Mouse (Mus musculus) testis, adult 2 months (tissue): ENCODE data around the gene Tmem209. TPM values are rescaled to one million over a fixed set of nuclear protein-coding genes. Genes with fewer than 3 reads are reported as not detected.

Experiments
- H3K27ac ChIP-seq: fragments of 200-500 bp; 2 replicates; pipeline ENCODE4 v1.5.1; 2012; ENCODE audit warnings: low read depth, low read length; ENCODE audit not compliant: control insufficient read depth, insufficient read depth
- H3K27me3 ChIP-seq: fragments of 200-500 bp; 2 replicates; pipeline ENCODE4 v1.6.1; 2012; ENCODE audit warnings: mild to moderate bottlenecking, low read length, moderate library complexity; ENCODE audit not compliant: control insufficient read depth, insufficient read depth
- H3K36me3 ChIP-seq: fragments of 200-500 bp; 2 replicates; pipeline ENCODE4 v1.6.1; 2012; ENCODE audit warnings: mild to moderate bottlenecking, low read length; ENCODE audit not compliant: control insufficient read depth, insufficient read depth
- H3K4me1 ChIP-seq: fragments of 200-500 bp; 2 replicates; pipeline ENCODE4 v1.6.1; 2012; ENCODE audit warnings: low read length; ENCODE audit not compliant: control insufficient read depth, insufficient read depth
- H3K4me3 ChIP-seq: fragments of 200-500 bp; 2 replicates; pipeline ENCODE4 v1.5.1; 2012; ENCODE audit warnings: low read depth, mild to moderate bottlenecking, low read length, moderate library complexity, mixed read lengths; ENCODE audit not compliant: control insufficient read depth
- CTCF ChIP-seq: fragments of 200-500 bp; IDR thresholded peaks from 2 replicates; pipeline ENCODE4 v1.5.1; 2012; ENCODE audit warnings: low read depth, mild to moderate bottlenecking, inconsistent platforms, low read length, moderate library complexity; ENCODE audit not compliant: control insufficient read depth, insufficient read depth, insufficient replicate concordance
- POLR2A ChIP-seq: fragments of 200-500 bp; IDR thresholded peaks from 2 replicates; pipeline ENCODE4 v1.6.1; 2012; ENCODE audit warnings: low read depth, mild to moderate bottlenecking, inconsistent platforms, low read length, moderate library complexity; ENCODE audit not compliant: control insufficient read depth
- polyA plus RNA-seq: library from polyadenylated mRNA; depleted of rRNA; stranded (reverse); fragments of >200 nt; gene quantifications from 2 replicates; pipeline ENCODE4 v1.2.3, GENCODE M21; 2012

Gene Tmem209
- polyA plus RNA-seq, 1 experiment: 92.3 TPM

- Histone ChIP-seq H3K27me3 (no peaks in the 10 kb centered on the region), H3K4me3 (0 out of 2 replicates have a peak overlapping the region, but pooled peaks have one; percentile 13), H3K36me3 (no peaks in the 10 kb centered on the region), H3K4me1 (peaks cover 8% of the 10 kb centered on the region), H3K27ac (no peak overlapping the region)
- TF ChIP-seq POLR2A (no peak), CTCF (no peak)
Observed at GRCm38 (mm10) chr6:30551644-30552580, 42.3 kb upstream of the Tmem209 start.

- Histone ChIP-seq H3K27me3 (no peaks in the 10 kb centered on the region; the same call in 1 of the 2 replicates), H3K27ac (no peak overlapping the region), H3K36me3 (no peaks in the 10 kb centered on the region), H3K4me3 (no peak overlapping the region), H3K4me1 (peaks cover 10% of the 10 kb centered on the region)
- TF ChIP-seq POLR2A: no peak
- TF ChIP-seq CTCF: no peak
Observed at GRCm38 (mm10) chr6:30551193-30551515, 41.6 kb upstream of the Tmem209 start.

GRCm38 (mm10) chr6:30550496-30551192, 41.1 kb upstream of the Tmem209 start:
- H3K36me3 ChIP-seq: no peaks in the 10 kb centered on the region
- H3K4me3 ChIP-seq: no peak overlapping the region
- no peaks in the 10 kb centered on the region; the same call in 1 of the 2 replicates for H3K27me3 ChIP-seq
- no peak overlapping the region for H3K27ac ChIP-seq
- H3K4me1 ChIP-seq: peaks cover 10% of the 10 kb centered on the region
- TF ChIP-seq POLR2A (no peak), CTCF (no peak)

- TF ChIP-seq CTCF (no peak), POLR2A (no peak)
- Histone ChIP-seq H3K27me3 (no peaks in the 10 kb centered on the region; the same call in 1 of the 2 replicates), H3K27ac (no peak overlapping the region), H3K4me1 (peaks cover 10% of the 10 kb centered on the region), H3K36me3 (no peaks in the 10 kb centered on the region), H3K4me3 (no peak overlapping the region)
Observed at GRCm38 (mm10) chr6:30549231-30549761, 39.7 kb upstream of the Tmem209 start.

- TF ChIP-seq CTCF: no peak
- TF ChIP-seq POLR2A: no peak
- Histone ChIP-seq H3K4me1 (peaks cover 10% of the 10 kb centered on the region), H3K27me3 (no peaks in the 10 kb centered on the region; the same call in 1 of the 2 replicates), H3K4me3 (no peak overlapping the region), H3K27ac (no peak overlapping the region), H3K36me3 (no peaks in the 10 kb centered on the region)
Observed at GRCm38 (mm10) chr6:30547656-30548306, 38.2 kb upstream of the Tmem209 start.

- H3K4me3 ChIP-seq: no peak overlapping the region; the same call in 1 of the 2 replicates
- H3K27ac ChIP-seq: no peak overlapping the region
- peaks cover 10% of the 10 kb centered on the region for H3K4me1 ChIP-seq
- TF ChIP-seq POLR2A (no peak), CTCF (no peak)
- no peaks in the 10 kb centered on the region for H3K36me3 ChIP-seq
- no peaks in the 10 kb centered on the region; the same call in 1 of the 2 replicates for H3K27me3 ChIP-seq
Observed at GRCm38 (mm10) chr6:30547274-30547645, 37.7 kb upstream of the Tmem209 start.
